Mouse (Mus musculus) layer of hippocampus, adult 6 months (tissue): ENCODE measurements around the gene Twf1. TPM values are rescaled to one million over a fixed set of nuclear protein-coding genes. Genes with fewer than 3 reads are reported as not detected.

Source experiments
- long read RNA-seq, 2 experiments: library from polyadenylated mRNA; unstranded; transcript quantifications; one replicate each; pipeline ENCODE4 v2.0.0; 2019 to 2020
- polyA plus RNA-seq: library from polyadenylated mRNA; unstranded; fragments of <200 nt; fragmentation: Nextera tagmentation; gene quantifications from 2 replicates; pipeline ENCODE4 v1.2.3, GENCODE M21; 2021

The Twf1 gene
- polyA plus RNA-seq, result 83.5 and 147 TPM in 2 replicates
- long read RNA-seq, experiment 1, transcript Twf1-201 (9 exons, 3,025 nt), result major isoform, 30 of 143 reads
- long read RNA-seq, experiment 1, partial matches to known transcripts, result 9 of 143 reads
- long read RNA-seq, experiment 1, other reads (novel, unspliced or antisense), result 104 of 143 reads
- long read RNA-seq, experiment 2, transcript Twf1-201 (9 exons, 3,025 nt), result major isoform, 156 of 181 reads
- long read RNA-seq, experiment 2, partial matches to known transcripts, result 6 of 181 reads
- long read RNA-seq, experiment 2, other reads (novel, unspliced or antisense), result 19 of 181 reads

GRCm38 (mm10) chr15:94589219-94590075, at the start of gene Twf1:
Twf1 (minus strand) TSS chr15:94589889.

GRCm38 (mm10) chr15:94628830-94629601, 39.3 kb upstream of the Twf1 start, which contains the start of gene Tmem117:
Tmem117 (plus strand) TSS chr15:94629232.

GRCm38 (mm10) chr15:94543409-94544051, 46.2 kb downstream of the Twf1 start, which contains the start of the genes Pus7l and Irak4:
Pus7l (minus strand) TSS chr15:94543547.
Irak4 (plus strand) TSS chr15:94543643.

Other genes with a start within 250 kb of the Twf1 start
- 0.40 and 0.97 TPM in 2 replicates for gene Adamts20, start 124.5 kb downstream of the Twf1 start, polyA plus RNA-seq
- gene Pus7l, start 46.3 kb downstream of the Twf1 start, polyA plus RNA-seq, result 1.8 and 2.1 TPM in 2 replicates
- 1.4 and 1.6 TPM in 2 replicates for gene Irak4, start 46.2 kb downstream of the Twf1 start, polyA plus RNA-seq
- 2.9 and 4.6 TPM in 2 replicates for gene Tmem117, start 39.3 kb upstream of the Twf1 start, polyA plus RNA-seq